Mouse (Mus musculus) right cerebral cortex, postnatal 14 days (tissue): Measurements from ENCODE around the gene Arrdc3.
A peak's percentile ranks its signal among the peaks of the same experiment; 100 is the strongest.
"Not testable (repeated sequence)": the region's sequence is repeated elsewhere in the genome, so short reads cannot be mapped to it uniquely, and the experiment has no call there.

Experiments used
- DNase-seq: peaks from one replicate; pipeline ENCODE4 v3.0.0; 2022

Arrdc3 gene

GRCm38 (mm10) chr13:80883190-80883589, at the start of gene Arrdc3:
TSS of gene Arrdc3 (plus strand) at chr13:80883384.
- DNase-seq = peak; percentile 97

GRCm38 (mm10) chr13:80862215-80862614, 21.0 kb upstream of the Arrdc3 start:
- DNase-seq = peak; percentile 77

GRCm38 (mm10) chr13:80864195-80864594, 19.0 kb upstream of the Arrdc3 start:
- DNase-seq = no peak

GRCm38 (mm10) chr13:80875126-80875525, 8.1 kb upstream of the Arrdc3 start:
- no peak for DNase-seq

GRCm38 (mm10) chr13:80880756-80881155, 2.4 kb upstream of the Arrdc3 start:
- no peak for DNase-seq

- DNase-seq = no peak
Measured at GRCm38 (mm10) chr13:80881722-80882500, 1.3 kb upstream of the Arrdc3 start.

- DNase-seq = no peak
Measured at GRCm38 (mm10) chr13:80882716-80883135, 458 bp upstream of the Arrdc3 start.

- DNase-seq = no peak
Measured at GRCm38 (mm10) chr13:80883649-80884376, 629 bp downstream of the Arrdc3 start.

GRCm38 (mm10) chr13:80884377-80884983, 1.3 kb downstream of the Arrdc3 start:
- peak; percentile 73 for DNase-seq

GRCm38 (mm10) chr13:80885103-80885833, 2.1 kb downstream of the Arrdc3 start:
- peak; percentile 91 for DNase-seq

- peak; percentile 94 for DNase-seq
Measured at GRCm38 (mm10) chr13:80885834-80886663, 2.9 kb downstream of the Arrdc3 start.

GRCm38 (mm10) chr13:80886664-80887210, 3.6 kb downstream of the Arrdc3 start:
- no peak for DNase-seq

GRCm38 (mm10) chr13:80887842-80888241, 4.7 kb downstream of the Arrdc3 start:
- DNase-seq = no peak

- DNase-seq = not testable (repeated sequence)
Measured at GRCm38 (mm10) chr13:80894928-80895327, 11.7 kb downstream of the Arrdc3 start.

- no peak for DNase-seq
Measured at GRCm38 (mm10) chr13:80897411-80897810, 14.2 kb downstream of the Arrdc3 start.

GRCm38 (mm10) chr13:80898095-80898494, 14.9 kb downstream of the Arrdc3 start:
- no peak for DNase-seq

GRCm38 (mm10) chr13:80899435-80900029, 16.3 kb downstream of the Arrdc3 start:
- DNase-seq = no peak

GRCm38 (mm10) chr13:80901432-80901831, 18.2 kb downstream of the Arrdc3 start:
- DNase-seq = no peak

- no peak for DNase-seq
Measured at GRCm38 (mm10) chr13:80902796-80903195, 19.6 kb downstream of the Arrdc3 start.

GRCm38 (mm10) chr13:80913361-80913760, 30.2 kb downstream of the Arrdc3 start:
- no peak for DNase-seq

GRCm38 (mm10) chr13:80920939-80921338, 37.8 kb downstream of the Arrdc3 start:
- DNase-seq = no peak
